Mouse (Mus musculus) c-Kit-positive CD71-negative TER-119-negative erythroid progenitor cells, embryonic 14.5 days (primary cell): ENCODE data around the gene Dlg2.

Experiments
- DNase-seq: peaks from one replicate; pipeline ENCODE4 v3.0.0-alpha.2; 2013; ENCODE audit warnings: low read depth

Gene Dlg2

DNA sequence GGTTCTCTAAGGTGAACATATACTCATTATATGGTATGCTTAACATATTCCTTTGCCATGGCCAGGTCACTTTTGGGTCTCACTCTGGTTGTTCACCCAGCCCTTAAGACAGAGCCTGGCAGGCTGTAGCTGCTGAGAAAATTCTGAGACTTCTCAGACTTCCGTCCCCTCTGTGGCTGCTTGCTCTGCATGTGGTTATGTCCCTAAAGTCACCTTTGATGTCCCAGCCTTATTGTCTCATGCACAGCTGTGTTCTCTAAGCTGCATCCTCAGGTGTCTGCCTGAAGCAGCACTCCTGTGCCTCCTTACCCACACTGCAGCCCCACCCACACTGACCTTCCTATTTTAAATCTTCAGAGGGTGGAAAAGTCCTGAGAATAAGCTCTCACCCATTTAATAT is 1922.4 kb downstream of the Dlg2 start:
- DNase-seq: no peak

DNA sequence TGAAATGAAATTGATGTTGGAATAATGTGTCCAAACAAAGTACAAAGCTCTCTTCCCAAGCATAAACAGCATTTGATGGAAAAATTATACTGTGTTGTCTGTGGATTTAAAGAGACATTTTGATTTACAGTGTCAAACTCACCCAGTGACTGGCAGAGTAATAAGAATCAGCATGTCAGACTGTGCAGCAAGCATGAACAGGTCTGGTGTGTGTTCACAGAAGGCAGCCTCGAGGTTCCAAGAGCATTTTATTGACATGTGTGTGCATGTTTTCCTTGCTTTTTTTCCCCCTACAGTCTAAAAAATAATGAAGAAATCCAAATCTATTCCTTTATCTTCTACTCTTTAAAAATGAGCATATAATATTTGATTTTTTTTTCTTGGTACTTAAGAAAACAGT is 1924.1 kb downstream of the Dlg2 start:
- no peak for DNase-seq

- DNase-seq: no peak
Measured at GRCm38 (mm10) chr7:92401001-92401688, 1924.7 kb downstream of the Dlg2 start.

DNA sequence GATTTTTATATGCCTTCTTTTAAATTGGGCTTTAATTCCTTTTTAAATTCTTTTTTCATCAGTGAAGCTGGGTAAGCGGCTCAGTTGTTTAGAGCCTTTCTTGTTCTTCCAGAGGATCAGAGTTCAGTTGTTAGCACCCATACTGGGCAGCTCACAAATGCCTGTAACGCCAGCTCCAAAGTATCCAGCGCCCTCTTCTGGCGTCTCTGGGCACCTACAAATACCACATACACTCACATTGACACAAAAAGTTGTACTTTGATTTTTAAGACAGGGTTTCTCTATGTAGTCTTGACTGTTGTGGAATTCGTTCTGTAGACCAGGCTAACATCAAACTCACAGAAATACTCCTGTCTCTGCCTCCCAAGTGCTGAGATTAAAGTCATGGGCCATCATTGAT is 1932.0 kb downstream of the Dlg2 start:
- DNase-seq: no peak

- no peak for DNase-seq
Measured at GRCm38 (mm10) chr7:92420474-92420873, 1944.0 kb downstream of the Dlg2 start.

- DNase-seq: no peak
Measured at GRCm38 (mm10) chr7:92423017-92423416, 1946.5 kb downstream of the Dlg2 start.

GRCm38 (mm10) chr7:92424703-92425102 is 1948.2 kb downstream of the Dlg2 start:
- no peak for DNase-seq

- no peak for DNase-seq
Measured at GRCm38 (mm10) chr7:92427280-92427679, 1950.8 kb downstream of the Dlg2 start.

- no peak for DNase-seq
Measured at GRCm38 (mm10) chr7:92428629-92429028, 1952.2 kb downstream of the Dlg2 start.

GRCm38 (mm10) chr7:92430254-92430653 is 1953.8 kb downstream of the Dlg2 start:
- no peak for DNase-seq

DNA sequence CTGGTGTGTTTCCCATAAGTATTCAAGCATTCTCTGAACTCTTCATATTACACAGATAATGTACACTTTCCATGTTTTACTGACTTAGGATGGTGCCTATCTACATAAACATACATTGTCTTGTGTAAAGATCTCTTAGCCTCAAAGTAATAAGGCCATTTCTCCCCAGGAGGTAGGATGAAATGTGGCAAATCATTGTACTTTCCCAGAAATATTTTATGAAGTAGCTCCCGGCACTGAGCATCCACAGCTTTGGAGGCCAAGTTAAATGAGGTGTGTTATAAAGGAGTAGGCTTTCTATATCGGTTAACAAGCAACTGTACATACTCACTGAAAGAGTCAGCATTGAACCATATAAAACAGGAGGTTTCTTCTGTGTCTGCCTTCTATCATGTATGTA is 1960.7 kb downstream of the Dlg2 start:
- no peak for DNase-seq

GRCm38 (mm10) chr7:92439503-92440487 is 1963.3 kb downstream of the Dlg2 start:
- DNase-seq: no peak

DNA sequence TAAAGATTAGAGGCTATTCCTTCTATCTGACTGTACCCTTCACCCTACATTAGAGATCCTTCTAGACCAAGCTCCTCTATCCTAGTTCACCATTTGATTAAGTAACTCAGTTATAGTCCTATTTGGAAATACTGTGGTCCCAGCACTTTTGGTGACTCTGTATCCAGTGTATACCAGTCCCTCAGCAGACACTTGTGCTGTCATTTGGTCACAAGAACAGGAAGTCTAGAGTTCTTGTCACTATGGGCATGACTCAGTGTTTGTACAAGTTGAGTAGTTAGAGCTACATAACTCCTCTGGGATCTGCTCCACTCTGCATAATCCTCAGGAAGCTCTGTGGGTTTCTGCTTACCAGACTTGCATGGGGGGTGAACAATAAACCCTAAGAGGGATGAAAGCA is 1965.1 kb downstream of the Dlg2 start:
- DNase-seq: no peak

- DNase-seq: no peak
Measured at GRCm38 (mm10) chr7:92442082-92442481, 1965.6 kb downstream of the Dlg2 start.

DNA sequence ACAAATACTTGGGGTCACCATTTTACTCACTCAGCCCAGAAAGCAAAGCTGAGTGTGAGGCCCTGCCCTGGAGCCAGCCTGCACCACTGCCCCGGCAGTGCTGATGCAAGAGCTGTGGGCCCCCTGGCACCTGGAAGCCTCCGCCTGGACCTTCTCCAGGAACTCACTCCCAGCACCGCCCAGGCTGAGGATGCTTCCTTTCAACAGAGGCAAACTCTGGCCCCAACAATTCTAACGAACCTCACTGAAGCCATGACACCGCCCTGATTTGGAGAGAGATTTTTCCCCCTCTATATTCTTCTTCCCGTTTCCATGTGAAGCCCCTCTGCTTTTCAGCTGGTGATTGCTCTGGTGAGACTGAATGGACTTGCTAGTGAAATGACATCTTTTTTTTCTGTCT is 1971.5 kb downstream of the Dlg2 start:
- DNase-seq: no peak

GRCm38 (mm10) chr7:92448782-92449575 is 1972.5 kb downstream of the Dlg2 start:
- no peak for DNase-seq

DNA sequence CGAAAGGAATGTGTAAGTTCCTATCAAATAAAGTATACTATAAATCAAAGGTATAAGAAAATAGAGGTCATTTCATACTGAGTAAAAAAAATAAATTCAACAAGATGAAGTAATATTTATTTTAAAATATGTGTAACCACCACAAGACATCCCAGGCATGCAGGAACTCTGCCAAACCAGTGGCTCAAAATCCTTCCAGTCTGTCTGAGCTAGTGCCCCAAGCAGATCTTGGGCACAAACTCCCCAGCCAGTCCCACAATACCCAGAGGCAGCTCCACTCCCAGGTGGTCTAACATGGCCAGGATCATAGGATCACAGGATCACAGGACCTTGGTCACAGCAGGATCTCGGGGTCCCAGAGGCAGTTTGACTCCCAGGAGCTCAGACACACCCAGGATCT is 1977.7 kb downstream of the Dlg2 start:
- DNase-seq: no peak

DNA sequence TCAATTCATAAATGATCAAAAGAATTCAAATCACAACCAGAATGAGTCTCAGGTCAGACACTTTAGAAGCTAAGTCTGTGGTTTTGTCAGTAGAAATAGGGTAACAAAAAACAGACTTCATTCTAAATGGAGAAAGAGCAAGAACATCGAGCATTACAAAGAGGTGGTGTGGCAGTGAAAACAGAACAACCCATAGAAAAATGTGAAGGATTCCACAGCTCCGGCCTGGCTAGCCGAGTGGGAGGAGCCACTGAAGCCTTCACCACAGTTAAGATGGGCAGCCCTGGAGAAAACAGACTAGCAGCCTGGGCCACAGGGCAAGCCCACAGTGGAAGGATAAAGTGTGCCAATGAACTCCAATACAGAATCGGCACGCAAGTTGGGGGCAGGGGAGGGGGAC is 1979.5 kb downstream of the Dlg2 start:
- no peak for DNase-seq

DNA sequence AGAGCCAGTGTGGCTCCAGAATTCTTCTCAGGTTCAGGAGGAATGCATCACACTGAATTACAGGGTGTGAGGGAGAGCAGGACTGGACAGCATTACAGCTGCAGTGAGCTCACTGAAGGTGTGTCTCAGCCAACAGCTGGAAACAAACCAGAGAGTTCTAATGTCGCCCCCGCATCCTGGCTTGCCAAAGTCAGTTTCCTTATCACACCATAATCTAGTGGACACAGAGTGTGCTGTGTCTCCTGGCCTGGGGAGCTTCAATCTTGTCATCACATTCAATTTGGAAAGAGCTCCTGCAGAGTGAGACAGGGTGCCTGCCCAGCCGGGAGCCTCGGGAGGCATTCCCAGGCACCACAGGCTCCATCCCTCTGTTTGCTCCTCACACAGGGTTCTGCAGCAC is 1981.3 kb downstream of the Dlg2 start:
- DNase-seq: no peak

DNA sequence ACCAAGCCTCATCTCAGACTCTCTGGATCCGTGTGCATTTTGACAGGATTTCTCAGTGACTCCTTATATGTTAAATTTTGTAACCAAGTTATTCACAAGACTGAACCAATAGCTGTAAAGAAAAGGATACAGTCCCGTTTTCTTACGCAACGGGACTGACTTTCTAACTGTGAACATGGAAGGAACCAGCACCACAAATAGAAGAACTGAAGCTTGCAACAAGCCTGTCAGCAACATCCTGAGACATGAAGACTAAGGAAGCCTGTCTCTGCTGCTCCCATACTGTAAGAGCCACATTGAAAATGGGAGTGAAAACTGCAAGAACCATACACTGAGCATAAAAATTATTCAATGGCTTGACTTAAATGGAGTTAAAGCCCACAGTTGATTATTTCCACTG is 1981.8 kb downstream of the Dlg2 start:
- no peak for DNase-seq

GRCm38 (mm10) chr7:92460578-92460977 is 1984.1 kb downstream of the Dlg2 start:
- no peak for DNase-seq

DNA sequence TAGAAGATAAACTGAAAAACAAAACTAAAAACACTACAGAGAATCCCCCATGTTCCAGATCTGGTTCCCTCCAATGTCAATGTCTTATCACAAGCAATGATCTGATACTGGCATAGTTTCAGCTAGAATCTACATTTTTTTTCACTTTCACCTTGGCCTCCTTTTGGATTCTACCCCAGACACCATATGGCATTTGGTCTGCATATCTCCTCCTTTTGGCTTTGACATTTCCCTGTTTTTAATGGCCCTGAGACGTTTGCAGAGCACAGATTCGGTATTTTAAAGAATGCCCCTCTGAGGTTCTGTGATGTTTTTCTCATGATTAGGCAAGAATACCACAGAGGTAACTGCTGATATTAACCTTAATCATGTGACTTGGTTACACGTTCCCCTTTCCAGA is 1984.8 kb downstream of the Dlg2 start:
- no peak for DNase-seq
